Mouse (Mus musculus): ENCODE results near the gene Gm20388. TPM values are rescaled to one million over a fixed set of nuclear protein-coding genes. Genes with fewer than 3 reads are reported as not detected.

Gm20388 gene
- total RNA-seq, 1 experiment = 27.0 TPM

GRCm38 (mm10) chr8:119901349-119901748, 9.3 kb upstream of the Gm20388 start:
- in situ Hi-C loops (cut with MboI; ENCODE audit: low sequenced_read_pairs in 2 of 2, unreplicated experiment in 2 of 2) = no loop called here
- no peak for DNase-seq (ENCODE audit: low read depth, low spot score)
- no peak overlapping the region for H3K27ac ChIP-seq (ENCODE audit: insufficient read depth, low read depth, low read length, poor library complexity, severe bottlenecking)
- no peaks in the 10 kb centered on the region for H3K36me3 ChIP-seq (ENCODE audit: control insufficient read depth, insufficient read depth, low read length, poor library complexity, severe bottlenecking)
- H3K4me3 ChIP-seq (ENCODE audit: insufficient read depth in 1 of 2, low read depth in 1 of 2, low read length in 2 of 2, poor library complexity in 1 of 2, severe bottlenecking in 1 of 2) = no peak overlapping the region
- TF ChIP-seq ZNF384 (IDR thresholded peaks at IDR 0.05; ENCODE audit: low read depth, low read length) (no peak), HCFC1 (IDR thresholded peaks at IDR 0.05; ENCODE audit: borderline replicate concordance, insufficient read depth, low read length) (no peak), ZC3H11A (IDR thresholded peaks at IDR 0.05; ENCODE audit: borderline replicate concordance, low read depth, low read length) (no peak), MAFK (IDR thresholded peaks at IDR 0.05; ENCODE audit: insufficient read depth, low read depth, low read length) (no peak), CHD2 (IDR thresholded peaks at IDR 0.05; ENCODE audit: low read depth, low read length) (no peak)
- H3K4me1 ChIP-seq (ENCODE audit: control insufficient read depth in 2 of 2, insufficient read depth in 2 of 2, low read length in 2 of 2, poor library complexity in 1 of 2) = peaks cover 2 to 6% of the 10 kb centered on the region in 2 experiments; a peak in 1 of 4 replicates
- H3K9me3 ChIP-seq (ENCODE audit: control insufficient read depth, insufficient read depth, low read depth, low read length) = no peaks in the 10 kb centered on the region
- H3K9ac ChIP-seq (ENCODE audit: insufficient read depth, low read depth, low read length, poor library complexity, severe bottlenecking) = no peak overlapping the region

DNA sequence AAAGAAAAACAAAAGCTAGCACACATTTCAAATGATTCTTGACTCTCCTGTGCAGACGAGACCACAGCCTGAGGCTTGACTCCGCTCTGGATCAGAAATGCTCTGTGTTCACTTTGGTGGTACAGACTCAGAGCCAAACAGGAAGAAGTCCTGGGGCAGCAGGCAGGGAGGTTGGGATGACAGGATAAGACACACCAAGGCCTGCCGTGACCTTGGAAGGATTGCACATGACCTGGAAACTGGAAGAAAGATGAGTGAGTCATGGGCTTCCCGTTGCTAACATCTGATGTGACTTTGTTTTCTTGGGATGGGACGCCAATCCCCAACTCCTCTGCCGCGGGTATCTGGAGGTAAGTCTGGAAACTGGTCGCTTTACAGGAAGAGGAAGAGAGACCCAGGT, 8.7 kb upstream of the Gm20388 start:
- no peak overlapping the region for H3K27ac ChIP-seq (ENCODE audit: insufficient read depth, low read depth, low read length, poor library complexity, severe bottlenecking)
- no peaks in the 10 kb centered on the region for H3K36me3 ChIP-seq (ENCODE audit: control insufficient read depth, insufficient read depth, low read length, poor library complexity, severe bottlenecking)
- DNase-seq (ENCODE audit: low read depth, low spot score) = no peak
- no peaks in the 10 kb centered on the region for H3K9me3 ChIP-seq (ENCODE audit: control insufficient read depth, insufficient read depth, low read depth, low read length)
- H3K4me3 ChIP-seq (ENCODE audit: insufficient read depth in 1 of 2, low read depth in 1 of 2, low read length in 2 of 2, poor library complexity in 1 of 2, severe bottlenecking in 1 of 2) = no peak overlapping the region
- in situ Hi-C loops (cut with MboI; ENCODE audit: low sequenced_read_pairs in 2 of 2, unreplicated experiment in 2 of 2) = no loop called here
- H3K9ac ChIP-seq (ENCODE audit: insufficient read depth, low read depth, low read length, poor library complexity, severe bottlenecking) = no peak overlapping the region
- peaks cover 2 to 6% of the 10 kb centered on the region in 2 experiments; a peak in 2 of 4 replicates for H3K4me1 ChIP-seq (ENCODE audit: control insufficient read depth in 2 of 2, insufficient read depth in 2 of 2, low read length in 2 of 2, poor library complexity in 1 of 2)
- TF ChIP-seq MAFK (IDR thresholded peaks at IDR 0.05; ENCODE audit: insufficient read depth, low read depth, low read length) (no peak), CHD2 (IDR thresholded peaks at IDR 0.05; ENCODE audit: low read depth, low read length) (no peak), ZNF384 (IDR thresholded peaks at IDR 0.05; ENCODE audit: low read depth, low read length) (no peak), HCFC1 (IDR thresholded peaks at IDR 0.05; ENCODE audit: borderline replicate concordance, insufficient read depth, low read length) (no peak), ZC3H11A (IDR thresholded peaks at IDR 0.05; ENCODE audit: borderline replicate concordance, low read depth, low read length) (no peak)

DNA sequence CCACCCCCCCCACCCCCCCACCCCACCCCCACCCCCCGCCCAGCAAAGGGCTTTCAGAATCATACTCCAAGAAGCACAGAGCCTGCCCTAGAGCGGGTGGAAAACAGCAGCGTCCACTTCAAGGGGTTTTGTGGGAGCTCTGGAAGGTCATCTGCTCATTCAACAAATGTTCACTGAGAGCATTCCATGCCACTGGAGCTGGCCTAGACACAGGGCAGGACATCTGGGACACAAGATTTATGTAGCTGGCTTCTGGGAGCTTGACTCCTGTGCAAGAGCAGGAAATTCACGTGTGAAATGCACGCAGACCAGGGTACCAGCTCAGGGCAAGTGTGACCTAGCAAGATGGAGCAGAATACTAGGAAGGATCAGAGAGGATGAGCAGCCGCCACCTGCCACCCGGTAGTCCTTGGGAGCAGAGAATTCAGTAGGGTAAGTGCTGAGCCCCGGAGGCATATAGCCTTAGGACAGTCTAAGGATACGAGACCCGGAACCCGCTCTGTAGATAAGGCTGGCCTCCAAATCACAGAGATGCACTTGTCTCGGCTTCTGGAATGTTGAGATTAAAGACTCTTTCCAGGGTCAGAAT, 6.2 kb upstream of the Gm20388 start:
- no peaks in the 10 kb centered on the region for H3K36me3 ChIP-seq (ENCODE audit: control insufficient read depth, insufficient read depth, low read length, poor library complexity, severe bottlenecking)
- TF ChIP-seq ZC3H11A (IDR thresholded peaks at IDR 0.05; ENCODE audit: borderline replicate concordance, low read depth, low read length) = no peak
- no peak for TF ChIP-seq ZNF384 (IDR thresholded peaks at IDR 0.05; ENCODE audit: low read depth, low read length)
- TF ChIP-seq MAFK (IDR thresholded peaks at IDR 0.05; ENCODE audit: insufficient read depth, low read depth, low read length) = no peak
- TF ChIP-seq HCFC1 (IDR thresholded peaks at IDR 0.05; ENCODE audit: borderline replicate concordance, insufficient read depth, low read length) = no peak
- TF ChIP-seq CHD2 (IDR thresholded peaks at IDR 0.05; ENCODE audit: low read depth, low read length) = no peak
- no peak overlapping the region for H3K4me3 ChIP-seq (ENCODE audit: insufficient read depth in 1 of 2, low read depth in 1 of 2, low read length in 2 of 2, poor library complexity in 1 of 2, severe bottlenecking in 1 of 2)
- H3K27ac ChIP-seq (ENCODE audit: insufficient read depth, low read depth, low read length, poor library complexity, severe bottlenecking) = no peak overlapping the region
- no peak for DNase-seq (ENCODE audit: low read depth, low spot score)
- H3K9me3 ChIP-seq (ENCODE audit: control insufficient read depth, insufficient read depth, low read depth, low read length) = no peaks in the 10 kb centered on the region
- peaks cover 2 to 14% of the 10 kb centered on the region in 2 experiments; a peak in 2 of 4 replicates for H3K4me1 ChIP-seq (ENCODE audit: control insufficient read depth in 2 of 2, insufficient read depth in 2 of 2, low read length in 2 of 2, poor library complexity in 1 of 2)
- in situ Hi-C loops (cut with MboI; ENCODE audit: low sequenced_read_pairs in 2 of 2, unreplicated experiment in 2 of 2) = no loop called here
- H3K9ac ChIP-seq (ENCODE audit: insufficient read depth, low read depth, low read length, poor library complexity, severe bottlenecking) = no peak overlapping the region

DNA sequence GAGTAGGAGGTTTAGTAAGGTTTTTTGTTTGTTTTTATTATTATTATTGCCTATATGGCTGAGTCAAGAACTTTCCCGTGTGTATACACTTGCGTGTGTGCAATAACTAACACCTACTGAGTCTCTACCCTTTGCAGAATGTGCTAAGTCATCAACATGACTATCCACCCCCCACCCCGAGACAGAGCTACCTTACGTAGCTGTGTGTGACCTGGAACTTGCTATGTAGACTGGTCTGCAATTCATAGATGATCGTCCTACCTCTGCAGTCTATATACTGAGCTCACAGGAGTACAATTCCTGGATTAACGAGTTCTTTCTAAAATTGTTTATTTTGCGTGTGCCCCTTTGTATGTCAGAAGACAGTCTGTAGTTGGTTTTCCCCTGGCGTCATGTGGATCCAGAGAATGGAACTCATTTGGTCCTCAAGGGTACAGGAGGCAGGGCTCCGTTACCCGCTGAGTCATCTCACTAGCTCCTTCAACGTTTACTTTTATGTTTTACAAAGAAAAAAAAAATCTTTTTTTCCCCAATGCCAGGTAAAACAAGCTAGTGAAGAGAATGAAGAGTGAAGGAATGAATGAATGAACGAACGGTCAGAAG, 596 bp upstream of the Gm20388 start, which contains the start of gene Usp10:
Gene Usp10, plus strand, starts transcription at position 417 of the 603 bp plus-strand sequence.
- in situ Hi-C loops (cut with MboI; ENCODE audit: low sequenced_read_pairs in 2 of 2, unreplicated experiment in 2 of 2) = no loop called here
- Histone ChIP-seq H3K4me1 (ENCODE audit: control insufficient read depth in 2 of 2, insufficient read depth in 2 of 2, low read length in 2 of 2, poor library complexity in 1 of 2) (peaks cover 6 to 16% of the 10 kb centered on the region in 2 experiments), H3K9ac (ENCODE audit: insufficient read depth, low read depth, low read length, poor library complexity, severe bottlenecking) (peak within 1 kb of the TSS; percentile 95), H3K36me3 (ENCODE audit: control insufficient read depth, insufficient read depth, low read length, poor library complexity, severe bottlenecking) (no peaks in the 10 kb centered on the region), H3K4me3 (ENCODE audit: insufficient read depth in 1 of 2, low read depth in 1 of 2, low read length in 2 of 2, poor library complexity in 1 of 2, severe bottlenecking in 1 of 2) (peak within 1 kb of the TSS; percentile 88), H3K27ac (ENCODE audit: insufficient read depth, low read depth, low read length, poor library complexity, severe bottlenecking) (peak within 1 kb of the TSS; percentile 77), H3K9me3 (ENCODE audit: control insufficient read depth, insufficient read depth, low read depth, low read length) (no peaks in the 10 kb centered on the region)
- no peak for DNase-seq (ENCODE audit: low read depth, low spot score)
- TF ChIP-seq HCFC1 (IDR thresholded peaks at IDR 0.05; ENCODE audit: borderline replicate concordance, insufficient read depth, low read length) (no peak), MAFK (IDR thresholded peaks at IDR 0.05; ENCODE audit: insufficient read depth, low read depth, low read length) (peak; percentile 25; the same call in 1 of the 2 replicates)
